Mouse (Mus musculus) heart, adult 2 months (tissue): Measurements from ENCODE around the gene Ppp1r15b.

Experiments
- CTCF ChIP-seq: fragments of 200-600 bp; IDR thresholded peaks from 2 replicates; pipeline ENCODE4 v1.8.1; 2022; ENCODE audit warnings: antibody characterized with exemption, mild to moderate bottlenecking, moderate library complexity
- POLR2A ChIP-seq: fragments of 200-500 bp; IDR thresholded peaks from 2 replicates; pipeline ENCODE4 v1.6.1; 2011; ENCODE audit warnings: mild to moderate bottlenecking, low read depth, low read length, control low read depth; ENCODE audit not compliant: insufficient read depth

GRCm38 (mm10) chr1:133165111-133165510 is 34.2 kb downstream of the Ppp1r15b start:
- TF ChIP-seq CTCF (no peak), POLR2A (no peak)
